Mouse (Mus musculus): ENCODE measurements at regions not wholly inside any gene's neighbourhood (a gene's known extent, or its start where the extent isn't known, plus 50 kb on each side); places are given as distances from the start of the nearest gene placed in this dataset.

GRCm38 (mm10) chr10:99602331-99602730 lies 157.1 kb downstream of the Csl start:
- DNase-seq (no peak), ATAC-seq (ENCODE audit: insufficient read depth) (no peak)
- H3K4me1 ChIP-seq (ENCODE audit: insufficient read depth) = no peaks in the 10 kb centered on the region
- H3K27ac ChIP-seq (ENCODE audit: low read depth) = no peak overlapping the region
- no peak for TF ChIP-seq CTCF (IDR thresholded peaks at IDR 0.05; ENCODE audit: low read depth)
- WGBS = 75% methylated on average over 5 of the region's 5 CpGs
- H3K27me3 ChIP-seq (ENCODE audit: insufficient read depth, low read length) = no peaks in the 10 kb centered on the region
- H3K9me3 ChIP-seq (ENCODE audit: low read depth, low read length) = no peaks in the 10 kb centered on the region
- no peak overlapping the region for H3K4me3 ChIP-seq (ENCODE audit: low read depth, low read length)
- H3K4me2 ChIP-seq = no peak overlapping the region
- no peak overlapping the region for H3K9ac ChIP-seq
- H3K36me3 ChIP-seq (ENCODE audit: insufficient read depth) = no peaks in the 10 kb centered on the region

- H3K4me3 ChIP-seq (ENCODE audit: low read depth, low read length) = no peak overlapping the region
- ATAC-seq (ENCODE audit: insufficient read depth) = no peak
- H3K27me3 ChIP-seq (ENCODE audit: insufficient read depth, low read length) = no peaks in the 10 kb centered on the region
- no peak for TF ChIP-seq CTCF (IDR thresholded peaks at IDR 0.05; ENCODE audit: low read depth)
- no peaks in the 10 kb centered on the region for H3K4me1 ChIP-seq (ENCODE audit: insufficient read depth)
- H3K27ac ChIP-seq (ENCODE audit: low read depth) = no peak overlapping the region
- no peak overlapping the region for H3K4me2 ChIP-seq
- H3K9me3 ChIP-seq (ENCODE audit: low read depth, low read length) = no peaks in the 10 kb centered on the region
- WGBS = 84% methylated on average over 1 of the region's 1 CpGs
- no peaks in the 10 kb centered on the region for H3K36me3 ChIP-seq (ENCODE audit: insufficient read depth)
- DNase-seq = no peak
- no peak overlapping the region for H3K9ac ChIP-seq
Observed at GRCm38 (mm10) chr10:99604172-99604571, 155.3 kb downstream of the Csl start.

GRCm38 (mm10) chr10:99608477-99608876 lies 151.0 kb downstream of the Csl start:
- ATAC-seq (ENCODE audit: insufficient read depth) (no peak), DNase-seq (no peak)
- H3K9ac ChIP-seq = no peak overlapping the region
- no peaks in the 10 kb centered on the region for H3K36me3 ChIP-seq (ENCODE audit: insufficient read depth)
- peaks cover 3% of the 10 kb centered on the region; the same call in 1 of the 2 replicates for H3K9me3 ChIP-seq (ENCODE audit: low read depth, low read length)
- no peaks in the 10 kb centered on the region for H3K4me1 ChIP-seq (ENCODE audit: insufficient read depth)
- WGBS = 87% methylated on average over 10 of the region's 10 CpGs
- TF ChIP-seq CTCF (IDR thresholded peaks at IDR 0.05; ENCODE audit: low read depth) = no peak
- H3K4me2 ChIP-seq = no peak overlapping the region
- H3K4me3 ChIP-seq (ENCODE audit: low read depth, low read length) = no peak overlapping the region
- no peak overlapping the region for H3K27ac ChIP-seq (ENCODE audit: low read depth)
- no peaks in the 10 kb centered on the region for H3K27me3 ChIP-seq (ENCODE audit: insufficient read depth, low read length)

GRCm38 (mm10) chr10:99609420-99609819 lies 150.0 kb downstream of the Csl start:
- no peak for TF ChIP-seq CTCF (IDR thresholded peaks at IDR 0.05; ENCODE audit: low read depth)
- no peaks in the 10 kb centered on the region for H3K27me3 ChIP-seq (ENCODE audit: insufficient read depth, low read length)
- H3K4me1 ChIP-seq (ENCODE audit: insufficient read depth) = no peaks in the 10 kb centered on the region
- ATAC-seq (ENCODE audit: insufficient read depth) (no peak), DNase-seq (no peak)
- H3K27ac ChIP-seq (ENCODE audit: low read depth) = no peak overlapping the region
- H3K4me3 ChIP-seq (ENCODE audit: low read depth, low read length) = no peak overlapping the region
- 96% methylated on average over 3 of the region's 3 CpGs for WGBS
- H3K4me2 ChIP-seq = no peak overlapping the region
- no peak overlapping the region for H3K9ac ChIP-seq
- H3K36me3 ChIP-seq (ENCODE audit: insufficient read depth) = no peaks in the 10 kb centered on the region
- peaks cover 3% of the 10 kb centered on the region; the same call in 1 of the 2 replicates for H3K9me3 ChIP-seq (ENCODE audit: low read depth, low read length)

GRCm38 (mm10) chr10:99610890-99611289 lies 148.6 kb downstream of the Csl start:
- TF ChIP-seq CTCF (IDR thresholded peaks at IDR 0.05; ENCODE audit: low read depth) = no peak
- Histone ChIP-seq H3K9me3 (ENCODE audit: low read depth, low read length) (peaks cover 3% of the 10 kb centered on the region; the same call in 1 of the 2 replicates), H3K27ac (ENCODE audit: low read depth) (no peak overlapping the region), H3K4me3 (ENCODE audit: low read depth, low read length) (no peak overlapping the region), H3K4me2 (no peak overlapping the region), H3K9ac (no peak overlapping the region), H3K27me3 (ENCODE audit: insufficient read depth, low read length) (no peaks in the 10 kb centered on the region), H3K4me1 (ENCODE audit: insufficient read depth) (no peaks in the 10 kb centered on the region), H3K36me3 (ENCODE audit: insufficient read depth) (no peaks in the 10 kb centered on the region)
- no peak for DNase-seq
- WGBS = 85% methylated on average over 4 of the region's 4 CpGs
- no peak for ATAC-seq (ENCODE audit: insufficient read depth)

GRCm38 (mm10) chr10:99614392-99615249 lies 144.8 kb downstream of the Csl start:
- no peaks in the 10 kb centered on the region for H3K4me1 ChIP-seq (ENCODE audit: insufficient read depth)
- 44% methylated on average over 7 of the region's 7 CpGs for WGBS
- ATAC-seq (ENCODE audit: insufficient read depth) (no peak), DNase-seq (no peak)
- no peaks in the 10 kb centered on the region for H3K36me3 ChIP-seq (ENCODE audit: insufficient read depth)
- TF ChIP-seq CTCF (IDR thresholded peaks at IDR 0.05; ENCODE audit: low read depth) = no peak
- no peak overlapping the region for H3K4me2 ChIP-seq
- no peaks in the 10 kb centered on the region for H3K27me3 ChIP-seq (ENCODE audit: insufficient read depth, low read length)
- no peak overlapping the region for H3K27ac ChIP-seq (ENCODE audit: low read depth)
- H3K9ac ChIP-seq = no peak overlapping the region
- H3K9me3 ChIP-seq (ENCODE audit: low read depth, low read length) = peaks cover 3% of the 10 kb centered on the region; the same call in 1 of the 2 replicates
- no peak overlapping the region for H3K4me3 ChIP-seq (ENCODE audit: low read depth, low read length)

- Histone ChIP-seq H3K27me3 (ENCODE audit: insufficient read depth, low read length) (no peaks in the 10 kb centered on the region), H3K4me3 (ENCODE audit: low read depth, low read length) (no peak overlapping the region), H3K36me3 (ENCODE audit: insufficient read depth) (no peaks in the 10 kb centered on the region), H3K27ac (ENCODE audit: low read depth) (no peak overlapping the region), H3K4me2 (no peak overlapping the region), H3K4me1 (ENCODE audit: insufficient read depth) (no peaks in the 10 kb centered on the region), H3K9ac (no peak overlapping the region), H3K9me3 (ENCODE audit: low read depth, low read length) (peaks cover 3% of the 10 kb centered on the region; the same call in 1 of the 2 replicates)
- ATAC-seq (ENCODE audit: insufficient read depth) (no peak), DNase-seq (no peak)
- WGBS = 83% methylated on average over 8 of the region's 8 CpGs
- no peak for TF ChIP-seq CTCF (IDR thresholded peaks at IDR 0.05; ENCODE audit: low read depth)
Observed at GRCm38 (mm10) chr10:99615371-99615770, 144.1 kb downstream of the Csl start.

Data from lung, embryonic 14.5 days (tissue).